Mouse (Mus musculus): ENCODE results near the gene Gm20388.

GRCm38 (mm10) chr8:123842086-123842485 is 3931.4 kb downstream of the Gm20388 start:
- TF ChIP-seq CTCF (IDR thresholded peaks at IDR 0.05; ENCODE audit: low read depth, low read length) (no peak), GATA1 (IDR thresholded peaks at IDR 0.05; ENCODE audit: borderline replicate concordance, low read length) (no peak), POLR2AphosphoS5 (IDR thresholded peaks at IDR 0.05; ENCODE audit: insufficient replicate concordance, low read depth, low read length) (no peak)

Data from G1E (cell line).